Mouse (Mus musculus): Measurements from ENCODE around the gene Prkch. TPM values are rescaled to one million over a fixed set of nuclear protein-coding genes. Genes with fewer than 3 reads are reported as not detected.

Gene Prkch
- total and polyA plus RNA-seq, 3 experiments, result 0.33 TPM; not detected in 2

DNA sequence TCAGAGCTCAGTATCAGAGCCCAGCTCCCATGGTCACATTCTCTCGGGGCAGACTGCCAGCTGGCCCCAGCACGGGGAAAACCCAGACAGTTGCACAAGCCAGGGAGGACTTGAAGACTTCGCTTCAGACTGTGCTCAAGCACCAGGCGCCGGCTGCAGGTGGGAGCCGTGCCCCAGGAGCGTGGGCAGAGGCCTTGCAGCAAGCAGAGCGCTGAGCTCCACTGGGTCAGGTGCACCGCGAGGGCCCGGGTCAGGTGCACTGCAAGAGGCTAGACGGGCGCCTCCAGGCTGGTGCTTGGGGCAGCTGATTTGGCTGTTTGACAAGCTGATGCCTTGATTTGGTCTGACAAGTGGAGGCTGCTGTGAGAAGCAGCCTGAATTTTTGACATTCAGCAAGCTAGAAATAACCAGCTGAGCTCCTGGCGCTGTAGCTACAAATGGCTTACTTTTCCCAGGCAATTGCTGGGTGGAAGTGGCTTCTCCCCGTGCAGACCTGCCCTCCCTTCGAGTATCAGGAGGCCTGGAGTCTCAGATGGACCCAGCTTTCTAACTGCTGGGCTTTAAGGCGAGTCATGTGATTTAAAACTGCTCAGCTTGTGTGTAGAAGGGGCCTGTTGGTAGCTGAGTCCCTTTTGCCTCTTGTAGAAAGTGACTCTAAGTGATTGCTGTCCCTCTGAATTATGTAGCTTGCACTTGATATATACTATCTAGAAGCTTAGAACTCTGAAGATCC lies 209.7 kb downstream of the Prkch start:
- no peak for DNase-seq (ENCODE audit: low spot score)
- Histone ChIP-seq H3K27me3 (ENCODE audit: insufficient read depth, low read length) (peaks cover 37% of the 10 kb centered on the region), H3K4me1 (ENCODE audit: insufficient read depth, low read depth, low read length) (no peaks in the 10 kb centered on the region), H3K4me3 (ENCODE audit: low read depth, low read length) (no peak overlapping the region), H3K36me3 (replicated peaks) (no peaks in the 10 kb centered on the region), H3K9me3 (replicated peaks) (peaks cover 9% of the 10 kb centered on the region)
- ATAC-seq (ENCODE audit: extremely low read depth, insufficient number of reproducible peaks, low FRiP score, poor library complexity, severe bottlenecking), result no peak
- TF ChIP-seq POLR2AphosphoS5 (IDR thresholded peaks at IDR 0.05; ENCODE audit: insufficient replicate concordance, low read depth, low read length) (no peak), CTCF (IDR thresholded peaks at IDR 0.05; ENCODE audit: low read depth, low read length) (no peak), GATA1 (IDR thresholded peaks at IDR 0.05; ENCODE audit: borderline replicate concordance, low read length) (no peak), GATA2 (IDR thresholded peaks at IDR 0.05; ENCODE audit: borderline replicate concordance, low read depth, low read length) (no peak), TAL1 (conservative IDR thresholded peaks at IDR 0.05; ENCODE audit: low read depth, low read length) (no peak)

DNA sequence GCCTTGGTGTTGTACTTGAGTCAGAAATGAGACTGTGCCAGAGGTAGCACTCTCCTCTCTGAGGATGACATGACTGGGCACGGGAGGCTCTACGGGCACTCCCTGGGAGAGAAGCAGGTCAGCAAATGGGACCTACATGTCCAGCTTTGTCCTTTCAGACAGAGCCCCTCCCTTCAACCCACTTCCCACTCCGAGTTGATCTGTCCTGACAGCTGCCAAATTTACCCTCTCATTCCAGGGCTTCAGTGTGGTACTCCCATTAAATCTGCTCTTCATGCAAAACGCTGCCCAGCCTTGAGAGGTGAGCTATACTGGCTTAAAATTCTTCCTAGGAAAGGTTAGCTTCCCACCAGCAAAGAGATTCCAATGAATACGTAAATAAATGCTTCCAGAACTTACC lies 215.1 kb downstream of the Prkch start:
- no peaks in the 10 kb centered on the region for H3K36me3 ChIP-seq (replicated peaks)
- H3K4me1 ChIP-seq (ENCODE audit: insufficient read depth, low read depth, low read length), result no peaks in the 10 kb centered on the region
- H3K4me3 ChIP-seq (ENCODE audit: low read depth, low read length), result no peak overlapping the region
- 0 out of 2 replicates have a peak, but pooled peaks cover 2% of the 10 kb centered on the region for H3K9me3 ChIP-seq (replicated peaks)
- no peak for ATAC-seq (ENCODE audit: extremely low read depth, insufficient number of reproducible peaks, low FRiP score, poor library complexity, severe bottlenecking)
- peaks cover 14% of the 10 kb centered on the region for H3K27me3 ChIP-seq (ENCODE audit: insufficient read depth, low read length)
- TF ChIP-seq TAL1 (conservative IDR thresholded peaks at IDR 0.05; ENCODE audit: low read depth, low read length), result no peak
- no peak for TF ChIP-seq POLR2AphosphoS5 (IDR thresholded peaks at IDR 0.05; ENCODE audit: insufficient replicate concordance, low read depth, low read length)
- no peak for TF ChIP-seq CTCF (IDR thresholded peaks at IDR 0.05; ENCODE audit: low read depth, low read length)
- no peak for TF ChIP-seq GATA2 (IDR thresholded peaks at IDR 0.05; ENCODE audit: borderline replicate concordance, low read depth, low read length)
- no peak for TF ChIP-seq GATA1 (IDR thresholded peaks at IDR 0.05; ENCODE audit: borderline replicate concordance, low read length)
- DNase-seq (ENCODE audit: low spot score), result no peak

DNA sequence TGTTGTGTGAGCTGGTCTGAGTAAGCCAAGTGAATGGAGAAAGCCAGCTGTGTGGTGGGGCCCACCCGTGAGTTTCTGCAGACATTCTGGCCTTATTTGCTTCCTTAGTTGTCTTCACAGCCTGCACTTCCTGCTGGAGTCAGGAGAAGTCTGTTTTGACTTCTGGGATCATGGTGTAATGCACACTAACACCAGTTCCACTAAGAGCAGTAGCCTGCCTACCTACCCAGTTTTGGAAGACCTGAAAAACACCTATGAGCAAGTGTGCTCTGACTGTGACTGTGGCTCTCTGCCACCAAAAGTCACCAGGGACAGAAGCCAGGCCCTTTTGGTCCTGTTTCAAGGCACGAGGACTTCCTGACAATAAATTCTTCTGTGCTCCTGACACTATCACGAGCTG lies 216.3 kb downstream of the Prkch start:
- no peaks in the 10 kb centered on the region for H3K36me3 ChIP-seq (replicated peaks)
- TF ChIP-seq GATA1 (IDR thresholded peaks at IDR 0.05; ENCODE audit: borderline replicate concordance, low read length) (no peak), POLR2AphosphoS5 (IDR thresholded peaks at IDR 0.05; ENCODE audit: insufficient replicate concordance, low read depth, low read length) (no peak), GATA2 (IDR thresholded peaks at IDR 0.05; ENCODE audit: borderline replicate concordance, low read depth, low read length) (no peak), CTCF (IDR thresholded peaks at IDR 0.05; ENCODE audit: low read depth, low read length) (no peak), TAL1 (conservative IDR thresholded peaks at IDR 0.05; ENCODE audit: low read depth, low read length) (no peak)
- DNase-seq (ENCODE audit: low spot score) (no peak), ATAC-seq (ENCODE audit: extremely low read depth, insufficient number of reproducible peaks, low FRiP score, poor library complexity, severe bottlenecking) (no peak)
- no peaks in the 10 kb centered on the region for H3K4me1 ChIP-seq (ENCODE audit: insufficient read depth, low read depth, low read length)
- H3K9me3 ChIP-seq (replicated peaks), result 0 out of 2 replicates have a peak, but pooled peaks cover 2% of the 10 kb centered on the region
- peaks cover 11% of the 10 kb centered on the region for H3K27me3 ChIP-seq (ENCODE audit: insufficient read depth, low read length)
- H3K4me3 ChIP-seq (ENCODE audit: low read depth, low read length), result no peak overlapping the region

DNA sequence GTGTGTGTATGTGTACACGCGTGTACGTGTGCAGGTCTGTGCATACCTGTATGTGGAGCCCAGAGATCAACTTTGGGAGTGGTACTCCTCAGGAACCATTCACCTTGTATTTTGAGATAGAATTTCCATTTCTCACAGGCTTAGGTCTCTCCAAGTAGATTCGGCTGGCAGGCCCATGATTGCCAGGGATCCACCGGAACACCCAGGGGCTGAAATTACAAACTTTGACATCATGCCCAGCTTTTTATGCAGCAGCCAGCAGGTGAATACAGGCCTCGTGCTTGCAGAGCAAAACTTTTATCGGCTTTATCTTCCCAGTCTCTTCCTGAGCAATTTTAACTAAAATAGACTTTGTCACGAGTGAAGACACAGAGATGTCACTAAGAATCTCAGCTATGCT lies 217.2 kb downstream of the Prkch start:
- Histone ChIP-seq H3K4me3 (ENCODE audit: low read depth, low read length) (no peak overlapping the region), H3K36me3 (replicated peaks) (no peaks in the 10 kb centered on the region), H3K27me3 (ENCODE audit: insufficient read depth, low read length) (0 out of 2 replicates have a peak, but pooled peaks cover 3% of the 10 kb centered on the region), H3K4me1 (ENCODE audit: insufficient read depth, low read depth, low read length) (no peaks in the 10 kb centered on the region), H3K9me3 (replicated peaks) (no peaks in the 10 kb centered on the region)
- TF ChIP-seq TAL1 (conservative IDR thresholded peaks at IDR 0.05; ENCODE audit: low read depth, low read length) (no peak), CTCF (IDR thresholded peaks at IDR 0.05; ENCODE audit: low read depth, low read length) (no peak), GATA2 (IDR thresholded peaks at IDR 0.05; ENCODE audit: borderline replicate concordance, low read depth, low read length) (no peak), POLR2AphosphoS5 (IDR thresholded peaks at IDR 0.05; ENCODE audit: insufficient replicate concordance, low read depth, low read length) (no peak), GATA1 (IDR thresholded peaks at IDR 0.05; ENCODE audit: borderline replicate concordance, low read length) (no peak)
- no peak for ATAC-seq (ENCODE audit: extremely low read depth, insufficient number of reproducible peaks, low FRiP score, poor library complexity, severe bottlenecking)
- DNase-seq (ENCODE audit: low spot score), result no peak

DNA sequence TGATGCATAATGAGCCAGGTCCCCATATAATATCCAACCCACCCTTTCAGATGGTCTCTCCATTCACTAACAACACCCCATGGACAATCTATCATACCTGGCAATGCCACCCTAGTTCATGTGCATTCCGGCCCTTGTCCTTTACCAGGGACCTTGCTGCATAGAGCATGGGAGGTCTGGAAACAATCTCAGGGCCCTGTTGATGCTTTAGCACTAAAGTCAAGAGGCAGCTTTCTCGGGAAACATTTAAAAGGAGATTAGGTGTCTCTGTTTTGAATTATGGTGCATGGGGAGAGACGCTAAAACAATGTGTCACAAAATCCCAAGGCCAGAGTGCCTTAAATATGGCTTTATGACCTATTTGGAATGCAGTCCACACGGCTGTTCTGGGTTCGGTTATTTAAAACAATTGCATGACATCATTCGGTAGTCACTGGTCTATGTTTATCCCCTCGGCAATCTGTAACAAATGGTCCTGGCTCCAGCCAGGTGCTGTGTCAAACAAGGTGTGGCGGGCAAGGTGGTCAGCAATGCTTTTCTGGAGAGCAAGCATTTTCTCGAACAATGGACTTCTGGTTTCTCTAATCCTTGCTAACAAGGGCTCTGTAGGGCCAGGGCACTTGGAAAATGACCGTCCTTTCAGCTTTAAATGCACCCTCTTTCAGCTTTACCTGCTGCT lies 217.9 kb downstream of the Prkch start:
- TF ChIP-seq GATA2 (IDR thresholded peaks at IDR 0.05; ENCODE audit: borderline replicate concordance, low read depth, low read length) (no peak), GATA1 (IDR thresholded peaks at IDR 0.05; ENCODE audit: borderline replicate concordance, low read length) (no peak), CTCF (IDR thresholded peaks at IDR 0.05; ENCODE audit: low read depth, low read length) (no peak), TAL1 (conservative IDR thresholded peaks at IDR 0.05; ENCODE audit: low read depth, low read length) (no peak), POLR2AphosphoS5 (IDR thresholded peaks at IDR 0.05; ENCODE audit: insufficient replicate concordance, low read depth, low read length) (no peak)
- 0 out of 2 replicates have a peak, but pooled peaks cover 3% of the 10 kb centered on the region for H3K27me3 ChIP-seq (ENCODE audit: insufficient read depth, low read length)
- H3K9me3 ChIP-seq (replicated peaks), result no peaks in the 10 kb centered on the region
- H3K4me3 ChIP-seq (ENCODE audit: low read depth, low read length), result no peak overlapping the region
- H3K4me1 ChIP-seq (ENCODE audit: insufficient read depth, low read depth, low read length), result no peaks in the 10 kb centered on the region
- DNase-seq (ENCODE audit: low spot score), result no peak
- H3K36me3 ChIP-seq (replicated peaks), result no peaks in the 10 kb centered on the region
- ATAC-seq (ENCODE audit: extremely low read depth, insufficient number of reproducible peaks, low FRiP score, poor library complexity, severe bottlenecking), result no peak

DNA sequence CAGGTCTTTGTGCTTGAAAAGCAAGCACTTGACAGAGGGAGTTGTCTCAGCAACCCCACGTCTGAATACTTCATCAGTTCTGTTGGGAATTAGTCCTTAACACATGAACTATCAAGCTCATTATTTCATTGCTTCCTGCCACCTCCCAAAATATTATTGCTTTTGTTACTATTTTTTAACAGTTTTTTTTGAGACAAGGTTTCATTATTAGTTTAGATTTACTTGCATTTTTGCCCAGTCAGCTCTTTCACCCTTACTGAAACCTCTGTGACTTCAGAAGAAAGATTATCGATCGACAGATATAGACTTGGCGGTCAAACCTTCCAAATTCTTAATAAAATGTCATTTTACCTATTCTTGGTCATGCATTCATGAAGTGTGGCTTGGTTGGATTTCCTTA lies 219.3 kb downstream of the Prkch start:
- no peak for ATAC-seq (ENCODE audit: extremely low read depth, insufficient number of reproducible peaks, low FRiP score, poor library complexity, severe bottlenecking)
- Histone ChIP-seq H3K9me3 (replicated peaks) (no peaks in the 10 kb centered on the region), H3K4me1 (ENCODE audit: insufficient read depth, low read depth, low read length) (no peaks in the 10 kb centered on the region), H3K27me3 (ENCODE audit: insufficient read depth, low read length) (no peaks in the 10 kb centered on the region), H3K36me3 (replicated peaks) (no peaks in the 10 kb centered on the region), H3K4me3 (ENCODE audit: low read depth, low read length) (no peak overlapping the region)
- no peak for TF ChIP-seq TAL1 (conservative IDR thresholded peaks at IDR 0.05; ENCODE audit: low read depth, low read length)
- no peak for TF ChIP-seq CTCF (IDR thresholded peaks at IDR 0.05; ENCODE audit: low read depth, low read length)
- no peak for TF ChIP-seq GATA1 (IDR thresholded peaks at IDR 0.05; ENCODE audit: borderline replicate concordance, low read length)
- no peak for TF ChIP-seq POLR2AphosphoS5 (IDR thresholded peaks at IDR 0.05; ENCODE audit: insufficient replicate concordance, low read depth, low read length)
- no peak for TF ChIP-seq GATA2 (IDR thresholded peaks at IDR 0.05; ENCODE audit: borderline replicate concordance, low read depth, low read length)
- no peak for DNase-seq (ENCODE audit: low spot score)
